Mouse (Mus musculus): Measurements from ENCODE around the gene Cfap100.
A peak's percentile ranks its signal among the peaks of the same experiment; 100 is the strongest.

Gene Cfap100

GRCm38 (mm10) chr6:90381465-90381864 lies 47.1 kb downstream of the Cfap100 start:
- DNase-seq (ENCODE audit: low spot score in 2 of 2): no peak

- DNase-seq (ENCODE audit: low spot score in 2 of 2): no peak
These were observed 50.9 kb downstream of the Cfap100 start for GRCm38 (mm10) chr6:90377708-90378107.

GRCm38 (mm10) chr6:90374647-90375046 lies 54.0 kb downstream of the Cfap100 start:
- no peak for DNase-seq (ENCODE audit: low spot score in 2 of 2)

GRCm38 (mm10) chr6:90369725-90370553 lies 58.7 kb downstream of the Cfap100 start:
- peak; percentile 22 to 49 for DNase-seq (ENCODE audit: low spot score in 2 of 2)

GRCm38 (mm10) chr6:90368976-90369724 lies 59.4 kb downstream of the Cfap100 start, which contains the start of gene Zxdc:
Gene Zxdc, plus strand, starts transcription at chr6:90369492.
- DNase-seq (ENCODE audit: low spot score in 2 of 2): peak; percentile 93 to 99

- no peak for DNase-seq (ENCODE audit: low spot score in 2 of 2)
These were observed 65.3 kb downstream of the Cfap100 start for GRCm38 (mm10) chr6:90363301-90363700.

- no peak for DNase-seq (ENCODE audit: low spot score in 2 of 2)
These were observed 67.5 kb downstream of the Cfap100 start for GRCm38 (mm10) chr6:90360922-90361614.

- DNase-seq (ENCODE audit: low spot score in 2 of 2): peak in 1 of 2 experiments; percentile 18
These were observed 68.4 kb downstream of the Cfap100 start for GRCm38 (mm10) chr6:90360024-90360781.

GRCm38 (mm10) chr6:90359445-90359844 lies 69.2 kb downstream of the Cfap100 start:
- DNase-seq (ENCODE audit: low spot score in 2 of 2): no peak

- no peak for DNase-seq (ENCODE audit: low spot score in 2 of 2)
These were observed 70.5 kb downstream of the Cfap100 start for GRCm38 (mm10) chr6:90358142-90358541.

Data from cerebellum, postnatal 4 days (tissue).